8 mouse cellular contexts compared by ENCODE assay signal in genomic region chr11:4882892-4883627, GRCm38 (mm10). TPM values are rescaled to one million over a fixed set of nuclear protein-coding genes. Genes with fewer than 3 reads are reported as not detected.
DNase-seq lines count a peak whose midpoint lies in the region; ATAC-seq and TF ChIP-seq lines count a peak whose summit lies in the region.

No protein-coding gene starts in this region.

- H3K79me2 ChIP-seq in heart, adult 2 months (replicated peaks; ENCODE audit: control insufficient read depth, insufficient read depth, low read length): no peaks in the 10 kb centered on the region

- TF ChIP-seq CTCF in heart, adult 2 months (IDR thresholded peaks at IDR 0.05): peak; percentile 44

- intact Hi-C loops in heart, adult 2 months (cut with DNase I): no loop called here
- intact Hi-C loops in gastrocnemius, postnatal 14 days (cut with DNase I; ENCODE audit: low total_unique reads): no loop called here

- no peak overlapping the region for H3K9ac ChIP-seq in heart, adult 2 months (ENCODE audit: low read depth, low read length)

- no peak overlapping the region for H3K4me3 ChIP-seq in heart, adult 2 months

- no peaks in the 10 kb centered on the region for H3K27me3 ChIP-seq in heart, adult 2 months (ENCODE audit: control insufficient read depth, insufficient read depth, low read length)

- H3K36me3 ChIP-seq in heart, adult 2 months (ENCODE audit: control insufficient read depth, insufficient read depth, low read length): no peaks in the 10 kb centered on the region

- peak in 1 of 2 experiments; percentile 11 for DNase-seq in heart, adult 2 months
- DNase-seq in heart, adult 8-10 months (ENCODE audit: low spot score): no peak
- peak; percentile 92 for DNase-seq in ES-CJ7 (ENCODE audit: low read depth, low spot score)
- DNase-seq in gastrocnemius, postnatal 14 days: peak; percentile 37
- DNase-seq in kidney, postnatal 25 days: peak; percentile 82 to 95
- peak; percentile 65 for DNase-seq in retina, embryonic 14.5 days (ENCODE audit: low spot score)
- no peak for DNase-seq in right cerebral cortex, postnatal 10 days (ENCODE audit: low spot score in 2 of 2)

- no peak overlapping the region for H3K27ac ChIP-seq in heart, adult 2 months

- no peaks in the 10 kb centered on the region for H3K4me1 ChIP-seq in heart, adult 2 months (ENCODE audit: control insufficient read depth, insufficient read depth, low read length)

- WGBS in heart, adult 2 months: 38% methylated on average over 14 of the region's 14 CpGs

- TF ChIP-seq POLR2A in heart, adult 2 months (IDR thresholded peaks at IDR 0.05; ENCODE audit: insufficient read depth, low read depth, low read length): no peak

- ATAC-seq in megakaryocyte, adult 5-6 weeks (ENCODE audit: poor library complexity, severe bottlenecking): no peak

- no peak for TF ChIP-seq EP300 in heart, adult 2 months (IDR thresholded peaks at IDR 0.05; ENCODE audit: insufficient read depth, low read depth, low read length)

RNA-seq across cellular contexts. Expression of gene Nipsnap1, which starts 9.3 kb away (rescaled TPM):
- total RNA-seq in heart, adult 2 months (2021): under 1 TPM; 0.50 to 0.75 TPM
- 1.6 and 3.6 TPM in 2 replicates for polyA plus RNA-seq in heart, adult 2 months (2012; rRNA removed)
- total RNA-seq in heart, adult 8-10 months (2022): 1 to 10 TPM in 1 of 4 experiments, under 1 TPM in 3; 0.52 to 1.1 (median 0.82) TPM
- total RNA-seq in gastrocnemius, postnatal 14 days (2021): under 1 TPM; 0.84 to 0.90 TPM
- 1.8 and 3.1 TPM in 2 replicates for total RNA-seq in megakaryocyte, adult 5-6 weeks (2015)
- 3.9 and 5.9 TPM in 2 replicates for total RNA-seq in megakaryocyte, adult 5-6 weeks (2017)

RNA-seq across cellular contexts. Expression of gene Thoc5, which starts 12.1 kb away (rescaled TPM):
- 10 to 100 TPM; 16.2 to 16.5 TPM for total RNA-seq in heart, adult 2 months (2021)
- 12.8 and 15.8 TPM in 2 replicates for polyA plus RNA-seq in heart, adult 2 months (2012; rRNA removed)
- total RNA-seq in heart, adult 8-10 months (2022): 10 to 100 TPM; 14.9 to 19.8 (median 16.2) TPM
- 10 to 100 TPM; 11.4 to 13.0 TPM for total RNA-seq in gastrocnemius, postnatal 14 days (2021)
- total RNA-seq in megakaryocyte, adult 5-6 weeks (2015): 14.0 and 16.5 TPM in 2 replicates
- total RNA-seq in megakaryocyte, adult 5-6 weeks (2017): 31.6 and 32.3 TPM in 2 replicates

RNA-seq across cellular contexts. Expression of gene Nf2, which starts 33.7 kb away (rescaled TPM):
- total RNA-seq in heart, adult 2 months (2021): 10 to 100 TPM; 77.1 to 85.0 TPM
- polyA plus RNA-seq in heart, adult 2 months (2012; rRNA removed): 57.1 and 85.2 TPM in 2 replicates
- total RNA-seq in heart, adult 8-10 months (2022): 10 to 100 TPM; 75.5 to 80.0 (median 78.3) TPM
- total RNA-seq in gastrocnemius, postnatal 14 days (2021): 10 to 100 TPM; 35.2 to 40.9 TPM
- total RNA-seq in megakaryocyte, adult 5-6 weeks (2015): 12.4 and 12.6 TPM in 2 replicates
- total RNA-seq in megakaryocyte, adult 5-6 weeks (2017): 36.7 and 55.3 TPM in 2 replicates

Comparison
In these comparisons a context has a peak if more than half of its experiments do, and no peak if none do; other contexts are left out.
1. DNase-seq: peak in ES-CJ7 (single experiment), gastrocnemius, postnatal 14 days (single experiment), kidney, postnatal 25 days (2 of 2) and retina, embryonic 14.5 days (single experiment); none in heart, adult 8-10 months (single experiment) and right cerebral cortex, postnatal 10 days (0 of 2).